Mouse (Mus musculus) gastrocnemius, adult 2 months (tissue): Measurements from ENCODE around the gene Mfsd11. TPM values are rescaled to one million over a fixed set of nuclear protein-coding genes. Genes with fewer than 3 reads are reported as not detected.
"Not testable (repeated sequence)": the region's sequence is repeated elsewhere in the genome, so short reads cannot be mapped to it uniquely, and the experiment has no call there.

ENCODE experiments used
- DNase-seq: peaks from one replicate; pipeline ENCODE4 v3.0.0; 2022
- H3K27ac ChIP-seq: fragments of 200-600 bp; 2 replicates; pipeline ENCODE4 v1.8.1; 2022; ENCODE audit warnings: mild to moderate bottlenecking
- H3K4me3 ChIP-seq: fragments of 200-600 bp; 2 replicates; pipeline ENCODE4 v1.8.1; 2022; ENCODE audit warnings: mild to moderate bottlenecking, moderate library complexity
- CTCF ChIP-seq: fragments of 200-600 bp; IDR thresholded peaks from 2 replicates; pipeline ENCODE4 v1.8.1; 2022; ENCODE audit warnings: antibody characterized with exemption, mild to moderate bottlenecking, moderate library complexity
- intact Hi-C: fragments of 180-260 bp; cut with DNase I; formaldehyde crosslinking; loops from one replicate; pipeline ENCODE4 v1.15.1; 2025
- total RNA-seq, 2 experiments: library from RNA; stranded (reverse); gene quantifications; 2 replicates each; pipeline ENCODE4 v1.2.3; 2021

Mfsd11 gene
- total RNA-seq, 2 experiments from 2014 or later = 21.5 to 23.9 TPM

GRCm38 (mm10) chr11:116882446-116882845 is 30.2 kb downstream of the Mfsd11 start:
- intact Hi-C loops = no loop called here
- no peak for DNase-seq
- H3K27ac ChIP-seq = no peak overlapping the region
- TF ChIP-seq CTCF = no peak
- H3K4me3 ChIP-seq = no peak overlapping the region

- no peak for DNase-seq
- H3K4me3 ChIP-seq = no peak overlapping the region
- intact Hi-C loops = no loop called here
- H3K27ac ChIP-seq = no peak overlapping the region
- no peak for TF ChIP-seq CTCF
These were observed 31.8 kb downstream of the Mfsd11 start for GRCm38 (mm10) chr11:116884061-116884460.

- H3K27ac ChIP-seq = peak overlapping the region; percentile 65; the same call in 1 of the 2 replicates
- peak overlapping the region; percentile 70 for H3K4me3 ChIP-seq
- peak; percentile 80 for DNase-seq
- intact Hi-C loops = loop anchor here (1.0 kb wide), 1 partner anchor 171 kb away; no protein-coding TSS in a partner anchor
- peak; percentile 98; the same call in 1 of the 2 replicates for TF ChIP-seq CTCF
These were observed 33.3 kb downstream of the Mfsd11 start for GRCm38 (mm10) chr11:116885275-116886151.

- Histone ChIP-seq H3K4me3 (no peak overlapping the region), H3K27ac (no peak overlapping the region)
- TF ChIP-seq CTCF = no peak
- DNase-seq = no peak
- intact Hi-C loops = no loop called here
These were observed 34.9 kb downstream of the Mfsd11 start for GRCm38 (mm10) chr11:116887136-116887535.

GRCm38 (mm10) chr11:116893532-116894442 is 41.5 kb downstream of the Mfsd11 start:
- no peak for DNase-seq
- TF ChIP-seq CTCF = no peak
- Histone ChIP-seq H3K27ac (no peak overlapping the region), H3K4me3 (no peak overlapping the region)
- intact Hi-C loops = loop anchor here (10.0 kb wide), 1 partner anchor 301 kb away; the partner anchor contains the start of gene Sept9

- no peak overlapping the region for H3K27ac ChIP-seq
- no peak overlapping the region for H3K4me3 ChIP-seq
- DNase-seq = no peak
- TF ChIP-seq CTCF = no peak
- intact Hi-C loops = loop anchor here (10.0 kb wide), 1 partner anchor 299 kb away; the partner anchor contains the start of gene Sept9
These were observed 43.2 kb downstream of the Mfsd11 start for GRCm38 (mm10) chr11:116895402-116895801.

GRCm38 (mm10) chr11:116899247-116899646 is 47.0 kb downstream of the Mfsd11 start:
- H3K27ac ChIP-seq = no peak overlapping the region
- intact Hi-C loops = loop anchor here (10.0 kb wide), 1 partner anchor 296 kb away; the partner anchor contains the start of gene Sept9
- no peak for DNase-seq
- no peak for TF ChIP-seq CTCF
- no peak overlapping the region for H3K4me3 ChIP-seq

- H3K27ac ChIP-seq, intact Hi-C loops, H3K4me3 ChIP-seq: not testable (repeated sequence)
- DNase-seq = peak; percentile 2
These were observed 50.3 kb downstream of the Mfsd11 start for GRCm38 (mm10) chr11:116902588-116902987.

GRCm38 (mm10) chr11:116905741-116906456 is 53.7 kb downstream of the Mfsd11 start:
- intact Hi-C loops = no loop called here
- Histone ChIP-seq H3K4me3 (peak overlapping the region; percentile 60), H3K27ac (no peak overlapping the region)
- DNase-seq = no peak
- no peak for TF ChIP-seq CTCF

- Histone ChIP-seq H3K4me3 (no peak overlapping the region), H3K27ac (no peak overlapping the region)
- no peak for TF ChIP-seq CTCF
- peak; percentile 2 for DNase-seq
- intact Hi-C loops = no loop called here
These were observed 61.3 kb downstream of the Mfsd11 start for GRCm38 (mm10) chr11:116913573-116913972.

- no peak overlapping the region for H3K4me3 ChIP-seq
- DNase-seq = peak; percentile 8
- intact Hi-C loops = no loop called here
- H3K27ac ChIP-seq = no peak overlapping the region
- no peak for TF ChIP-seq CTCF
These were observed 62.1 kb downstream of the Mfsd11 start for GRCm38 (mm10) chr11:116914267-116914885.
